Mouse (Mus musculus) testis, adult 2 months (tissue): ENCODE measurements around the gene Inhbe. TPM values are rescaled to one million over a fixed set of nuclear protein-coding genes. Genes with fewer than 3 reads are reported as not detected.

Experiments used
- H3K27ac ChIP-seq: fragments of 200-500 bp; 2 replicates; pipeline ENCODE4 v1.5.1; 2012; ENCODE audit warnings: low read depth, low read length; ENCODE audit not compliant: control insufficient read depth, insufficient read depth
- H3K27me3 ChIP-seq: fragments of 200-500 bp; 2 replicates; pipeline ENCODE4 v1.6.1; 2012; ENCODE audit warnings: mild to moderate bottlenecking, low read length, moderate library complexity; ENCODE audit not compliant: control insufficient read depth, insufficient read depth
- H3K36me3 ChIP-seq: fragments of 200-500 bp; 2 replicates; pipeline ENCODE4 v1.6.1; 2012; ENCODE audit warnings: mild to moderate bottlenecking, low read length; ENCODE audit not compliant: control insufficient read depth, insufficient read depth
- H3K4me1 ChIP-seq: fragments of 200-500 bp; 2 replicates; pipeline ENCODE4 v1.6.1; 2012; ENCODE audit warnings: low read length; ENCODE audit not compliant: control insufficient read depth, insufficient read depth
- H3K4me3 ChIP-seq: fragments of 200-500 bp; 2 replicates; pipeline ENCODE4 v1.5.1; 2012; ENCODE audit warnings: low read depth, mild to moderate bottlenecking, low read length, moderate library complexity, mixed read lengths; ENCODE audit not compliant: control insufficient read depth
- CTCF ChIP-seq: fragments of 200-500 bp; IDR thresholded peaks from 2 replicates; pipeline ENCODE4 v1.5.1; 2012; ENCODE audit warnings: low read depth, mild to moderate bottlenecking, inconsistent platforms, low read length, moderate library complexity; ENCODE audit not compliant: control insufficient read depth, insufficient read depth, insufficient replicate concordance
- POLR2A ChIP-seq: fragments of 200-500 bp; IDR thresholded peaks from 2 replicates; pipeline ENCODE4 v1.6.1; 2012; ENCODE audit warnings: low read depth, mild to moderate bottlenecking, inconsistent platforms, low read length, moderate library complexity; ENCODE audit not compliant: control insufficient read depth
- polyA plus RNA-seq: library from polyadenylated mRNA; depleted of rRNA; stranded (reverse); fragments of >200 nt; gene quantifications from 2 replicates; pipeline ENCODE4 v1.2.3, GENCODE M21; 2012; rRNA removed

The Inhbe gene
- not detected in 2 replicates for polyA plus RNA-seq

DNA sequence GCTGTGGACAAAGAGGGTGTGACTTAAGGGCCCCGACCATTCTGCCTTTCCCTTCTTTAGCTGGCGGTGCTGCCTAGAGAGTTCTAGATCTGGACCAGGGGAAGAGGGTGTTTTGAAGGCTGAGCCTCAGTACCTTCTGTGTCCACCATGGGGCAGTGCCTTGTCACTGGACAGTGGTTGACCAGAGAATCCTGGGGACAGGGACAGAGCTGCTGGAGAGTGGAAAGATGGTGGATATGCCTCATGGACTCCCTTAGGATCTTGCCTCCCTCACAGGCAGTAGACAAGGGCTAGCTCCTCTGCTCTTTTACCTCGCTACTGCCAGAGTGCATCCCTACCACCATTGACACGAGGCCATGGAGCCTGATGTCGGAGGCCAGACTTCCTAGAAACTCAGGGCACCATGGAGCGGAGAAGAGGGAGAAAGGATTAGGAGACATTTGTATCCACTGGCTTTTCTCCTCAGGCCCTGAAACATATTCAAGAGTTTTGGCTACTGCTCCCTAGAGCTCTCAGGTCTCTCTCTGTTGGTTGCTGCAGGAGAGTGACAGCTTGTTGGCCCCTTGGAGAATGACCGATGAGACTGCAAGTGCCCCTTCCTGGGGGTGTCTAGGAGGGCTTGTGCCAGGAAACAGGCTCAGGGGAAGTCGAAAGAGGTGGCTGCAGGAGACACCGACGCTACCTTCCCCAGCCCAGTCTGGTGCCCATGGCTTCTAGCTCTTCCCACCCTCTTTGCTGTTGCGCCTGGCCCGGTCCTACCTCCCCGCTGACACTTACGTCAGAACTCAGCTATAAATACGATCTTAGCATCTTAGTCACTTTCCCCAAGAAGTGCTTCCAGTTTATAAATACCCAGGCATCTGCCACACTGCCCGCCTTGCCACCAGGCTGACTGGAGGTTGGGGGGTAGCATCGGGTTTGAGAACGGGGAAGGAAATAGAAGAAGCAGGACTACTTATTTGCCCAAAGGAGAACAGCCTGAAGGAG lies at the start of gene Inhbe:
Gene Inhbe, minus strand, starts transcription at position 503 of the 987 bp plus-strand sequence.
- TF ChIP-seq CTCF (peak; percentile 36; the same call in 1 of the 2 replicates), POLR2A (no peak)
- H3K36me3 ChIP-seq: no peaks in the 10 kb centered on the region
- H3K4me1 ChIP-seq: peaks cover 15% of the 10 kb centered on the region
- H3K4me3 ChIP-seq: no peak within 1 kb of the TSS
- no peak within 1 kb of the TSS for H3K27ac ChIP-seq
- H3K27me3 ChIP-seq: no peaks in the 10 kb centered on the region

DNA sequence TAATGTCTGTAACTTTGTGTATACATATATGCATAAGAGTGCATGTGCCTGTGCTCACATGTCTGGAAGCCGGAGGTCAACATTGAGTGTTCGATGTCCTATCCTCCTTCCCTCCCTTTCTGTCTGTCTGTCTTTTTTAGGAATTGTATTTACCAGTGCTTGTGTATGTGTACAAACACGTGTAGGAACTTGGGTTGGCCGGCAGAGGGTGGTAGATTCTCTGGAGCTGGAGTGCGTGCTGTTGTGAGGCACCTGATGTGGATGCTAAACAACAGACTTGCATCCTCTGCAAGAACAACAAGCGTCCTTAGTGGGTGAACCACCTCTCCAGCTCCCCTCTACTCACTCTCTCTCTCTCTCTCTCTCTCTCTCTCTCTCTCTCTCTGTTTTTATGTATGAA lies 37.6 kb upstream of the Inhbe start:
- TF ChIP-seq POLR2A (no peak), CTCF (no peak)
- H3K36me3 ChIP-seq: peaks cover 2% of the 10 kb centered on the region

DNA sequence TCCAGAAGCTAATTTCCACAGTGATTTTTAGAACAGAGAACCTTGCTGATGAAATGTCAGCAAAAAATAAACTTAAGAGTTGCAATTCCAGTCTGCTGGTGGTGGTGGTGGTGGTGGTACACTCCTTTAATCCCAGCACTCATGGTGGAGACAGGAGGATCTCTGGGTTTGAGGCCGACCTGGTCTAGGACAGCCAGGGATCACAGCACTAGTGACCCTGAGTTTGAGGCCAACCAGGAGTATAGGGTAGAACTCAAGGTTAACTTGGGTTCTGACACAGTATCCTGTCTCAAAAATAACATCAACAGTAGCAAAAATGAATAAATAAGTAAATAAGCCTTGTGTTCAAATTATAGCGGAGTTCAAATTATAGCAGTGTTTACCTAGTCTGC lies 27.5 kb upstream of the Inhbe start:
- no peaks in the 10 kb centered on the region for H3K27me3 ChIP-seq
- no peaks in the 10 kb centered on the region for H3K36me3 ChIP-seq
- peaks cover 5% of the 10 kb centered on the region for H3K4me1 ChIP-seq
- no peak overlapping the region for H3K4me3 ChIP-seq
- no peak for TF ChIP-seq CTCF
- TF ChIP-seq POLR2A: no peak
- H3K27ac ChIP-seq: peak overlapping the region; percentile 36; the same call in 1 of the 2 replicates

More for the DNA sequence above, 37.6 kb upstream of the Inhbe start:
- no peaks in the 10 kb centered on the region for H3K27me3 ChIP-seq
- H3K27ac ChIP-seq: no peak overlapping the region
- H3K4me1 ChIP-seq: no peaks in the 10 kb centered on the region
- H3K4me3 ChIP-seq: no peak overlapping the region

DNA sequence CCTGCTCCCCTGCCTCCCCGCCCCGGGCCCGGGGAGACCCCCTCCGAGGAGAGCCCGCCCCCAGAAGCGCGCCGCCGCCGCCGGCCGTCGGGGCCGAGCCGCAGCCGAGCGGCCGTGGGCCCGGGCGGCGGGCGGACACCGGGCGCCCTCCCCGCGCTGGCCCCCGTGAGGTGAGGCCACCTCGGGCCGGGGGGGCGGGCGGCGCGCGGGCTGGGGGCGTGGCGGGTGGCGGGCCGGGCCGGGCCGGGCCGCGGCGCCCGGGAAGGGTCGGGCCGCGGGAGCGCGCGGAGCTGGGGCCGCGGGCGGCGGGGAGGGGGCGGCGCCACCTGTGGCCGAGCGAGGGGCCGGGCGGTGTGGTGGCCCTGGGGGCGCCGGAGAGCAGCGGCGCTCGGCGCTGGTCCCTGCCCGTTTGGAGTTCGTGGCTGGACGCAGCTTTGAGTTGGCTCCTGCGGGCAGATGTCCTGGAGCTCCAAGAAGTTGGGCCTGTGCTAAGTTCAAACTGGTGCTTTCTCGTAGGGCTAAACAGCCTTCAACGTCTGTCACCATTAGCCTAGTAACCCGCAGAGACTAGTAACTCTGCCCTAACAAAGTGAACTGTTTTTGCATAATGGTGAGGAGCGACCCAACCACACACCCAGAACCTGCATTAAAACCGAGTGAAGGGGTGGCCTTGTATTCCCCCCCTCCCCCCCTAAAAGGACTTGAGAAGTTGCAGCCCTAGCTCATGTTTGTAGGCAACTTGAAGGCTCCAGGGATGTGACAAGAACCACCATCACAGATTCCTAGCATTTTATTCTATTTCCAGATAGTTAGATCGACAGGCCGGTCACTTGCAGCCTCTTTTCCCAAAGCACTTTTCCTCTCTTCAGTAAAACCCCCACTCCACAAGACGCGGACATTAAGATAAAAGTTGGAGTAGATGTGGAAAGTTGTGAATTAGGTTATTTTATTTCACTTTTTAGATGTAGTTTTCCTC lies 26.8 kb upstream of the Inhbe start:
- Histone ChIP-seq H3K27me3 (no peaks in the 10 kb centered on the region), H3K27ac (peak overlapping the region; percentile 85), H3K4me3 (peak overlapping the region; percentile 93), H3K36me3 (no peaks in the 10 kb centered on the region), H3K4me1 (peaks cover 5% of the 10 kb centered on the region)
- TF ChIP-seq POLR2A (no peak), CTCF (no peak)

DNA sequence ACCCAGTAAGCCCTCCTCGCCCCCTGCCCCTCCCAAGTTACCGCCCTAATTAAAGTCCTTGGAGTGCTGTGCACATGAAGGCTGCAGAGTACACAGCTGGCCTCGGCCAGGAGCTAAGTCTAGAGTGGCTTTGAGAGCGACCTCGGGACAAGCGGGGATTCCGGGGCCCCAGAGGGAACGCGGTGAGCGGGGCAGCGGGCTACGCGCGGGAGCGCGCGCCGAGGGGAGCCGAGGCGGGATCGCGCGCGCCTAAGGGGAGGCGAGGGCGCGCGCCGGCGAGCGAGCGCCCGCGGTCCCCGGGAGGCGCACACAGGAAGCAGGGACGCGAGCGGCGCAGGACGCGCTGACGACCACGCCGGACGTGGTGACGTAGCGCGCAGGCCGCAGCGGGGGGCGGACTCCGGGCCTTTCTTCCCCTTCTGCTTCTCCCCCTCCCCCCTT lies 26.1 kb upstream of the Inhbe start, which contains the start of gene R3hdm2:
Gene R3hdm2, plus strand, starts transcription at position 77 of the 441 bp plus-strand sequence.
- TF ChIP-seq CTCF (no peak), POLR2A (peak; percentile 66)

DNA sequence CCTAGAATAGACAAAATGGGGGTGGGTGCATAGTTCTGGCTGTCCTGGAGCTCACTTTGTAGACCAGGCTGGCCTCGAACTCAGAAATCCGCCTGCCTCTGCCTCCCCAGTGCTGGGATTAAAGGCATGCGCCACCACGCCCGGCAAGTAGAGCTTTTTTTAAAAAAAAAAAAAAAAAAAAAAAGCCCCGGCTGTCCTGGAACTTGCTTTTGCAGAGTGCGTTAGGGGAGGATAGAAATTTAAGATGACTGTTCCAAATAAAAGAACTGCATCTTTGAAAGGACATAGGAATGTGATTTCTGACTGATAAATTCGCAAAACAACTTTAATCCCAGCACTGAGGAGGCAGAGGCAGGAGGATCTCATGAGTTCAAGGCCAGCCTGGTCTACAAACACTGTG lies 25.4 kb upstream of the Inhbe start:
- Histone ChIP-seq H3K4me3 (peak overlapping the region; percentile 81), H3K27ac (no peak overlapping the region), H3K27me3 (no peaks in the 10 kb centered on the region), H3K4me1 (peaks cover 5% of the 10 kb centered on the region), H3K36me3 (no peaks in the 10 kb centered on the region)
- TF ChIP-seq CTCF (no peak), POLR2A (no peak)

More for the DNA sequence above, 26.1 kb upstream of the Inhbe start, which contains the start of gene R3hdm2:
- Histone ChIP-seq H3K4me1 (peaks cover 5% of the 10 kb centered on the region), H3K4me3 (peak within 1 kb of the TSS; percentile 93), H3K27me3 (no peaks in the 10 kb centered on the region), H3K27ac (peak within 1 kb of the TSS; percentile 85), H3K36me3 (no peaks in the 10 kb centered on the region)

DNA sequence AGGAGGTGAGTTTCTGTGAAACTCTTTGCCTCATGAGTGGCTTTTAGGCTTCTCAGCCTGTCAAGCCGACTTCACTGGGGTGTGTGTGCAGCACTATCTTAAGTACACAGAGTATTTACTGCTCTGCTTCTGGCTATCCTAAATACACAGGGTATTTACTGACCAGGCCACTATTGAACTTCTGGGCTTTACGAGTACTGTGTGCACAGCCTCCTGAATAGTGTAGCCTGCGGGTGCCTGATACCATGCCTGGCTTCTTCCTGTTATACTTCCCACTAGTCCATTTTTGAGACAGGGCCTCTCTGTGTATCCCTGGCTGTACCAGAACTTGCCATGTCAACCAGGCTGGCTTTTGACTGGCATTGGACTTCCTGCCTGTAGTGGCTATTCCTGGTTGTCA lies 23.5 kb upstream of the Inhbe start:
- TF ChIP-seq CTCF (no peak), POLR2A (no peak)
- Histone ChIP-seq H3K27me3 (no peaks in the 10 kb centered on the region), H3K27ac (no peak overlapping the region), H3K36me3 (no peaks in the 10 kb centered on the region), H3K4me1 (peaks cover 5% of the 10 kb centered on the region), H3K4me3 (no peak overlapping the region)
